Mouse (Mus musculus) MEL (cell line): ENCODE measurements around the gene Cacna1g. TPM values are rescaled to one million over a fixed set of nuclear protein-coding genes. Genes with fewer than 3 reads are reported as not detected.
A peak's percentile ranks its signal among the peaks of the same experiment; 100 is the strongest.

ENCODE experiments used
- DNase-seq: peaks from one replicate; pipeline ENCODE4 v3.0.0; 2011; ENCODE audit warnings: low read depth, low spot score
- H3K27ac ChIP-seq: 2 replicates; pipeline ENCODE4 v1.5.1; 2012; ENCODE audit warnings: low read depth, mild to moderate bottlenecking, control low read depth, low read length, moderate library complexity; ENCODE audit not compliant: control insufficient read depth
- H3K27me3 ChIP-seq, 2 experiments: fragments of 150-350 bp in 1 of 2; sonication (generic) in 1 of 2; 2 replicates each; pipeline ENCODE4 v1.6.1; 2012; ENCODE audit warnings: low read length in 2 of 2, mild to moderate bottlenecking in 2 of 2, improper control_type of control experiment in 1 of 2, moderate library complexity in 1 of 2; ENCODE audit not compliant: insufficient read depth in 2 of 2, control insufficient read depth in 1 of 2
- H3K36me3 ChIP-seq, 2 experiments: 2 replicates each; pipeline ENCODE4 v1.6.1; 2012 to 2014; ENCODE audit warnings: low read length in 2 of 2, improper control_type of control experiment in 1 of 2, inconsistent platforms in 1 of 2, mild to moderate bottlenecking in 1 of 2; ENCODE audit not compliant: insufficient read depth in 2 of 2, control insufficient read depth in 1 of 2
- H3K4me1 ChIP-seq, 2 experiments: fragments of 150-350 bp in 1 of 2; sonication (generic) in 1 of 2; 2 replicates each; pipeline ENCODE4 v1.6.1; 2012; ENCODE audit warnings: low read length in 2 of 2, improper control_type of control experiment in 1 of 2, mild to moderate bottlenecking in 1 of 2; ENCODE audit not compliant: insufficient read depth in 2 of 2, control insufficient read depth in 1 of 2
- H3K4me3 ChIP-seq, 2 experiments: fragments of 150-350 bp in 1 of 2; sonication (generic) in 1 of 2; 2 replicates each; pipeline ENCODE4 v1.5.1; 2012; ENCODE audit warnings: low read depth in 2 of 2, low read length in 2 of 2, mild to moderate bottlenecking in 2 of 2, moderate library complexity in 2 of 2, control low read depth in 1 of 2, improper control_type of control experiment in 1 of 2; ENCODE audit not compliant: control insufficient read depth in 1 of 2, insufficient read depth in 1 of 2
- H3K79me2 ChIP-seq: 2 replicates; pipeline ENCODE4 v1.6.1; 2012; ENCODE audit warnings: mild to moderate bottlenecking, low read length, moderate library complexity; ENCODE audit not compliant: control insufficient read depth, poor library complexity, insufficient read depth
- H3K9ac ChIP-seq: 2 replicates; pipeline ENCODE4 v1.6.1; 2012; ENCODE audit warnings: low read depth, mild to moderate bottlenecking, control low read depth, low read length, moderate library complexity; ENCODE audit not compliant: control insufficient read depth, poor library complexity, severe bottlenecking
- H3K9me3 ChIP-seq: fragments of 150-350 bp; sonication (generic); replicated peaks from 2 replicates; pipeline ENCODE4 v1.6.1; 2012; ENCODE audit warnings: mild to moderate bottlenecking, low read length, improper control_type of control experiment, moderate library complexity; ENCODE audit not compliant: insufficient read depth
- BHLHE40 ChIP-seq: IDR thresholded peaks from 2 replicates; pipeline ENCODE4 v1.6.1; 2012; ENCODE audit warnings: low read depth, mild to moderate bottlenecking, inconsistent platforms, low read length, improper control_type of control experiment, borderline replicate concordance
- CHD1 ChIP-seq: IDR thresholded peaks from 2 replicates; pipeline ENCODE4 v1.6.1; 2012; ENCODE audit warnings: low read depth, mild to moderate bottlenecking, inconsistent platforms, low read length, improper control_type of control experiment
- CTCF ChIP-seq, 3 experiments: IDR thresholded peaks in 2 of 3; conservative IDR thresholded peaks in 1 of 3; 2 replicates each; pipeline ENCODE4 v1.5.1; 2011 to 2012; ENCODE audit warnings: low read length in 3 of 3, low read depth in 2 of 3, mild to moderate bottlenecking in 2 of 3, improper control_type of control experiment in 1 of 3, inconsistent platforms in 1 of 3, mixed read lengths in 1 of 3, moderate library complexity in 1 of 3; ENCODE audit not compliant: control insufficient read depth in 1 of 3, insufficient read depth in 1 of 3, poor library complexity in 1 of 3, severe bottlenecking in 1 of 3
- E2F4 ChIP-seq: IDR thresholded peaks from 2 replicates; pipeline ENCODE4 v1.6.1; 2011; ENCODE audit warnings: low read depth, low read length, improper control_type of control experiment, borderline replicate concordance
- ELF1 ChIP-seq: IDR thresholded peaks from 2 replicates; pipeline ENCODE4 v1.6.1; 2014; ENCODE audit warnings: low read depth, mild to moderate bottlenecking, inconsistent platforms, low read length, improper control_type of control experiment, moderate library complexity
- ETS1 ChIP-seq: IDR thresholded peaks from 2 replicates; pipeline ENCODE4 v1.6.1; 2012; ENCODE audit warnings: low read depth, mild to moderate bottlenecking, inconsistent platforms, low read length, improper control_type of control experiment, moderate library complexity
- GABPA ChIP-seq: IDR thresholded peaks from 2 replicates; pipeline ENCODE4 v1.6.1; 2012; ENCODE audit warnings: low read depth, mild to moderate bottlenecking, inconsistent platforms, low read length, improper control_type of control experiment, moderate library complexity
- GATA1 ChIP-seq: IDR thresholded peaks from 2 replicates; pipeline ENCODE4 v1.6.1; 2011; ENCODE audit warnings: low read depth, low read length, improper control_type of control experiment
- JUND ChIP-seq: IDR thresholded peaks from 2 replicates; pipeline ENCODE4 v1.6.1; 2011; ENCODE audit warnings: low read depth, mild to moderate bottlenecking, improper control_type of control experiment, low read length
- KAT2A ChIP-seq: conservative IDR thresholded peaks from 2 replicates; pipeline ENCODE4 v1.6.1; 2012; ENCODE audit warnings: low read depth, low read length, improper control_type of control experiment, inconsistent platforms
- MAFK ChIP-seq: IDR thresholded peaks from 2 replicates; pipeline ENCODE4 v1.6.1; 2011; ENCODE audit warnings: low read depth, mild to moderate bottlenecking, low read length, improper control_type of control experiment, borderline replicate concordance
- MAX ChIP-seq: IDR thresholded peaks from 2 replicates; pipeline ENCODE4 v1.6.1; 2011; ENCODE audit warnings: low read length, improper control_type of control experiment
- MAZ ChIP-seq: IDR thresholded peaks from 2 replicates; pipeline ENCODE4 v1.6.1; 2012; ENCODE audit warnings: low read depth, mild to moderate bottlenecking, inconsistent platforms, low read length, improper control_type of control experiment
- MXI1 ChIP-seq: IDR thresholded peaks from 2 replicates; pipeline ENCODE4 v1.6.1; 2011; ENCODE audit warnings: mild to moderate bottlenecking, low read depth, low read length, improper control_type of control experiment
- MYB ChIP-seq: IDR thresholded peaks from 2 replicates; pipeline ENCODE4 v1.6.1; 2011; ENCODE audit warnings: mild to moderate bottlenecking, low read depth, low read length, improper control_type of control experiment
- MYC ChIP-seq: IDR thresholded peaks from 2 replicates; pipeline ENCODE4 v1.6.1; 2011; ENCODE audit warnings: low read depth, mild to moderate bottlenecking, low read length, improper control_type of control experiment, moderate library complexity
- POLR2A ChIP-seq, 2 experiments: IDR thresholded peaks; 2 replicates each; pipeline ENCODE4 v1.6.1; 2011 to 2012; ENCODE audit warnings: low read length in 2 of 2, mild to moderate bottlenecking in 2 of 2, control low read depth in 1 of 2, improper control_type of control experiment in 1 of 2, low read depth in 1 of 2, moderate library complexity in 1 of 2; ENCODE audit not compliant: control insufficient read depth in 1 of 2, insufficient read depth in 1 of 2, poor library complexity in 1 of 2
- POLR2AphosphoS2 ChIP-seq: IDR thresholded peaks from 2 replicates; pipeline ENCODE4 v1.6.1; 2011; ENCODE audit warnings: low read length, improper control_type of control experiment
- POLR2AphosphoS5 ChIP-seq: IDR thresholded peaks from 2 replicates; pipeline ENCODE4 v1.6.1; 2012; ENCODE audit warnings: low read depth, borderline replicate concordance, mild to moderate bottlenecking, inconsistent platforms, low read length, moderate library complexity, mixed read lengths
- RAD21 ChIP-seq: IDR thresholded peaks from 2 replicates; pipeline ENCODE4 v1.6.1; 2011; ENCODE audit warnings: mild to moderate bottlenecking, low read depth, low read length, improper control_type of control experiment
- RCOR1 ChIP-seq: IDR thresholded peaks from 2 replicates; pipeline ENCODE4 v1.6.1; 2012; ENCODE audit warnings: low read depth, mild to moderate bottlenecking, inconsistent platforms, low read length, improper control_type of control experiment
- SIN3A ChIP-seq: IDR thresholded peaks from 2 replicates; pipeline ENCODE4 v1.6.1; 2012; ENCODE audit warnings: low read length, improper control_type of control experiment, inconsistent platforms
- TBP ChIP-seq: IDR thresholded peaks from 2 replicates; pipeline ENCODE4 v1.8.0; 2011; ENCODE audit warnings: low read depth, low read length, improper control_type of control experiment
- UBTF ChIP-seq: IDR thresholded peaks from 2 replicates; pipeline ENCODE4 v1.6.1; 2012; ENCODE audit warnings: low read depth, mild to moderate bottlenecking, inconsistent platforms, low read length, improper control_type of control experiment, moderate library complexity, borderline replicate concordance; ENCODE audit not compliant: insufficient read depth
- USF1 ChIP-seq: IDR thresholded peaks from 2 replicates; pipeline ENCODE4 v1.6.1; 2014; ENCODE audit warnings: low read depth, mild to moderate bottlenecking, inconsistent platforms, low read length, improper control_type of control experiment, moderate library complexity
- USF2 ChIP-seq, 2 experiments: IDR thresholded peaks; 2 replicates each; pipeline ENCODE4 v1.6.1; 2011 to 2012; ENCODE audit warnings: improper control_type of control experiment in 2 of 2, low read length in 2 of 2, borderline replicate concordance in 1 of 2, inconsistent platforms in 1 of 2, low read depth in 1 of 2, mild to moderate bottlenecking in 1 of 2; ENCODE audit not compliant: insufficient read depth in 1 of 2
- ZC3H11A ChIP-seq: IDR thresholded peaks from 2 replicates; pipeline ENCODE4 v1.6.1; 2012; ENCODE audit warnings: low read depth, mild to moderate bottlenecking, inconsistent platforms, low read length, improper control_type of control experiment
- ZKSCAN1 ChIP-seq: IDR thresholded peaks from 2 replicates; pipeline ENCODE4 v1.6.1; 2012; ENCODE audit warnings: low read depth, mild to moderate bottlenecking, inconsistent platforms, low read length, improper control_type of control experiment, moderate library complexity
- ZMIZ1 ChIP-seq: IDR thresholded peaks from 2 replicates; pipeline ENCODE4 v1.6.1; 2012; ENCODE audit warnings: low read depth, mild to moderate bottlenecking, inconsistent platforms, low read length, improper control_type of control experiment, moderate library complexity
- ZNF384 ChIP-seq: IDR thresholded peaks from 2 replicates; pipeline ENCODE4 v1.6.1; 2012; ENCODE audit warnings: low read depth, mild to moderate bottlenecking, inconsistent platforms, low read length, improper control_type of control experiment
- polyA plus RNA-seq, 2 experiments: library from polyadenylated mRNA; stranded (reverse) in 1 of 2; unstranded in 1 of 2; fragments of >175 nt in 1 of 2; fragments of >200 nt in 1 of 2; gene quantifications; 2 replicates each; pipeline versions ENCODE4 v1.2.1 to v1.2.4; 2012; ENCODE audit warnings: low replicate concordance in 2 of 2, low read depth in 1 of 2; ENCODE audit not compliant: insufficient read length in 2 of 2, insufficient read depth in 1 of 2, missing spikeins in 1 of 2
- total RNA-seq: library from RNA; depleted of rRNA; stranded (reverse); fragments of 300-350 nt; gene quantifications from 2 replicates; pipeline ENCODE4 v1.2.3, GENCODE M21; 2012

Cacna1g gene
- total and polyA plus RNA-seq, 3 experiments = 0.01 to 0.04 TPM; not detected in 1

DNA sequence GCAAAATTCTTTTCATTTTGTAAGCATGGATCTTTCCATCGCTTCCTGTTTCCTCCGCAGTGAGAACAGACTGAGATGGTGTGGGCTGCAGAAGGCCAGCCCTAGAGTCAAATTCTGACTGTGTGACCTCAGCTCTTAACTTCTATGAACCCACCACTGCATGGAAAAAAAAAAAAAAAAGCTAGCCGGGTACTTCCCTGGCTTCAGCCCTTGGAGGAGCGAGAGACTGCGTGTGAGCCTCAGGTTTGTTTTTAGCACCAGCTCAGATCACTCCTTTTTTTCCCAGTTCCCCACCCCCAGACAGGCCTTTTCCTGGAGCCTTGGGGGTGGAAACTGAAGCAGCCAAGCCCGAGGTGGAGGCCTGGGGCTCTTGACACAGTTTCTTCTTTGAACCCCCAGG lies 68.7 kb downstream of the Cacna1g start:
- Histone ChIP-seq H3K9ac (no peak overlapping the region), H3K9me3 (no peaks in the 10 kb centered on the region), H3K36me3 (no peaks in the 10 kb centered on the region), H3K79me2 (no peaks in the 10 kb centered on the region), H3K4me3 (no peak overlapping the region), H3K27me3 (peaks cover 2 to 18% of the 10 kb centered on the region in 2 experiments), H3K4me1 (no peaks in the 10 kb centered on the region), H3K27ac (no peak overlapping the region)
- DNase-seq = no peak
- no peak for TF ChIP-seq MYB
- TF ChIP-seq JUND = no peak
- TF ChIP-seq POLR2AphosphoS5 = no peak
- TF ChIP-seq POLR2AphosphoS2 = no peak
- no peak for TF ChIP-seq MAFK
- no peak for TF ChIP-seq ZKSCAN1
- no peak for TF ChIP-seq USF2 (IDR thresholded peaks at IDR 0.05; ENCODE audit: borderline replicate concordance in 1 of 2, insufficient read depth in 1 of 2, low read depth in 1 of 2, low read length in 2 of 2)
- TF ChIP-seq, all 39 proteins: peak for 0

DNA sequence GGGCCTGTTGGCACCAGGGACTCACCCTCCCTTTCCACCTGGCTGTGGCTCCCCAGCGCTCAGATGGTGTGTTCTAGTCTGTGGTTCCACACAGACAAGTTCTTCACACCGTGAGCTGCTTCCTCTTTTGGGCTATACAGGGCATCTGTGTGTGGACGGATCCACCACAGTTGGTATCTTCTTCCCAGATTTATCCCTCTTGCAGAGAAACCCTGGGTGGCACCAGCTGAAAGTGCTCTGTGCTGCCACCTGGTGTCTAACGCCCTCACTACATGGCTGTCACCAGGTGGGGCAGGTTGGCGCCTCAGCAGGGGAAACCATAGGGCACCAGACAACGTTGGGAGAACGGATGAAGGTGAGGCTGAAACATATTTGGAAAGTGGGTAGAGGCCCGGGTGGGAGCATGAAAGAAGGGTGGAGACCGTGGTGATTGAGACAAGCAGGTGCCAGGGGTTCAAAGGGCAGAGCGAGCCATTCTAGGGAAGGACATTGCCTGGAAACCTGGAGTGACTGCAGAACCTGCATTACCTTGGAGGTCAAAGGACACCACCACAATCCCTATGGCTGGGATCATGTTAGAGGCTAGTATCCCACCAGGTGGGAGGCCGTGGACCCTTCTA lies 69.2 kb downstream of the Cacna1g start:
- Histone ChIP-seq H3K9ac (no peak overlapping the region), H3K36me3 (no peaks in the 10 kb centered on the region), H3K4me1 (no peaks in the 10 kb centered on the region), H3K79me2 (no peaks in the 10 kb centered on the region), H3K27ac (no peak overlapping the region), H3K27me3 (peaks cover 3 to 22% of the 10 kb centered on the region in 2 experiments), H3K4me3 (no peak overlapping the region), H3K9me3 (no peaks in the 10 kb centered on the region)
- DNase-seq = peak; percentile 65
- TF ChIP-seq ZC3H11A (peak; percentile 88), POLR2A (IDR thresholded peaks at IDR 0.05; ENCODE audit: control insufficient read depth in 1 of 2, insufficient read depth in 1 of 2, low read depth in 1 of 2, low read length in 2 of 2, poor library complexity in 1 of 2) (no peak), MAFK (no peak), TBP (no peak), MYC (no peak), RCOR1 (peak; percentile 57; the same call in 1 of the 2 replicates), BHLHE40 (no peak), ZNF384 (no peak), ELF1 (no peak), GATA1 (no peak), RAD21 (peak; percentile 77), CTCF (IDR thresholded peaks at IDR 0.05 in 2 of 3, conservative IDR thresholded peaks at IDR 0.05 in 1 of 3; ENCODE audit: control insufficient read depth in 1 of 3, insufficient read depth in 1 of 3, low read depth in 2 of 3, low read length in 3 of 3, poor library complexity in 1 of 3, severe bottlenecking in 1 of 3) (peak; percentile 84 to 97 (median 94)), USF1 (no peak), SIN3A (peak; percentile 22; the same call in 1 of the 2 replicates), ZMIZ1 (no peak), MAX (no peak), GABPA (no peak), POLR2AphosphoS2 (no peak), E2F4 (no peak), MAZ (no peak), CHD1 (no peak), MYB (no peak), KAT2A (no peak), POLR2AphosphoS5 (no peak), MXI1 (no peak), ETS1 (no peak), UBTF (no peak)
